8 mouse cellular contexts compared by ENCODE assay signal in genomic region chr4:117210147-117211074, GRCm38 (mm10). TPM values are rescaled to one million over a fixed set of nuclear protein-coding genes. Genes with fewer than 3 reads are reported as not detected.
DNase-seq lines count a peak whose midpoint lies in the region; ATAC-seq and TF ChIP-seq lines count a peak whose summit lies in the region.

No protein-coding gene starts in this region.

- H3K36me3 ChIP-seq in C2C12 (ENCODE audit: control insufficient read depth, insufficient read depth): no peaks in the 10 kb centered on the region
- no peaks in the 10 kb centered on the region for H3K36me3 ChIP-seq in kidney, embryonic 14.5 days (ENCODE audit: control insufficient read depth, insufficient read depth, low read length)
- no peaks in the 10 kb centered on the region for H3K36me3 ChIP-seq in liver, postnatal 0 days (replicated peaks; ENCODE audit: insufficient read depth, low read length)

- no peak overlapping the region for H3K4me3 ChIP-seq in C2C12 (ENCODE audit: insufficient read depth, poor library complexity, severe bottlenecking)
- no peak overlapping the region for H3K4me3 ChIP-seq in kidney, embryonic 14.5 days (ENCODE audit: low read length)
- no peak overlapping the region for H3K4me3 ChIP-seq in liver, postnatal 0 days (ENCODE audit: low read depth, low read length)

- 0 out of 2 replicates have a peak overlapping the region, but pooled peaks have one; percentile 59 for H3K27ac ChIP-seq in kidney, embryonic 14.5 days (ENCODE audit: low read depth, low read length)
- no peak overlapping the region for H3K27ac ChIP-seq in liver, postnatal 0 days (ENCODE audit: low read depth)

- 0 out of 2 replicates have a peak overlapping the region, but pooled peaks have one; percentile 5 for H3K9ac ChIP-seq in kidney, embryonic 14.5 days (ENCODE audit: low read depth, low read length)
- H3K9ac ChIP-seq in liver, postnatal 0 days (replicated peaks): 0 out of 2 replicates have a peak overlapping the region, but pooled peaks have one; percentile 31

- H3K79me2 ChIP-seq in C2C12 (ENCODE audit: control insufficient read depth, insufficient read depth): no peaks in the 10 kb centered on the region

- H3K79me3 ChIP-seq in C2C12 (ENCODE audit: low read depth): no peaks in the 10 kb centered on the region

- WGBS in kidney, embryonic 14.5 days: 6% methylated on average over 20 of the region's 20 CpGs
- WGBS in liver, postnatal 0 days (ENCODE audit: insufficient replicate concordance): 7% methylated on average over 20 of the region's 20 CpGs

- no peaks in the 10 kb centered on the region for H3K4me1 ChIP-seq in kidney, embryonic 14.5 days (ENCODE audit: control insufficient read depth, insufficient read depth, low read length)
- peaks cover 13% of the 10 kb centered on the region for H3K4me1 ChIP-seq in liver, postnatal 0 days (ENCODE audit: insufficient read depth)

- H3ac ChIP-seq in C2C12 (ENCODE audit: control insufficient read depth, insufficient read length, low read depth): no peak overlapping the region

- no peak overlapping the region; the same call in 1 of the 2 replicates for H3K4me2 ChIP-seq in kidney, embryonic 14.5 days (replicated peaks; ENCODE audit: low read depth, low read length)
- H3K4me2 ChIP-seq in liver, postnatal 0 days (ENCODE audit: low read depth, low read length): peak overlapping the region; percentile 19; the same call in 1 of the 2 replicates

- peak; percentile 67 for TF ChIP-seq CTCF in C2C12 (IDR thresholded peaks at IDR 0.05; ENCODE audit: control insufficient read depth, insufficient read depth, insufficient read length)
- peak; percentile 84 for TF ChIP-seq CTCF in liver, postnatal 0 days (IDR thresholded peaks at IDR 0.05; ENCODE audit: low read depth)

- DNase-seq in ZHBTc4 (ENCODE audit: low read depth, low spot score): peak; percentile 95
- peak; percentile 94 for DNase-seq in embryo, embryonic 10 days (ENCODE audit: low spot score)
- DNase-seq in liver, postnatal 0 days: peak; percentile 89
- peak; percentile 46 for DNase-seq in ovary, adult 18-20 months (ENCODE audit: low spot score)
- DNase-seq in thymus, postnatal 14 days: peak; percentile 89

- no peaks in the 10 kb centered on the region for H3K9me3 ChIP-seq in kidney, embryonic 14.5 days (ENCODE audit: control insufficient read depth, low read length)
- no peaks in the 10 kb centered on the region for H3K9me3 ChIP-seq in liver, postnatal 0 days (ENCODE audit: low read length)

- peak; percentile 98 for ATAC-seq in granulocyte monocyte progenitor cell, adult 5-6 weeks (replicated peaks; ENCODE audit: poor library complexity, severe bottlenecking)
- ATAC-seq in kidney, embryonic 14.5 days (ENCODE audit: low FRiP score, low TSS enrichment): peak; percentile 65
- ATAC-seq in liver, postnatal 0 days: peak; percentile 87

- TF ChIP-seq EP300 in liver, postnatal 0 days (IDR thresholded peaks at IDR 0.05; ENCODE audit: low read depth): no peak

- H3K27me3 ChIP-seq in C2C12 (ENCODE audit: control insufficient read depth, insufficient read depth, insufficient read length): peaks cover 9% of the 10 kb centered on the region
- H3K27me3 ChIP-seq in kidney, embryonic 14.5 days (ENCODE audit: control insufficient read depth, insufficient read depth, low read length): no peaks in the 10 kb centered on the region
- no peaks in the 10 kb centered on the region for H3K27me3 ChIP-seq in liver, postnatal 0 days (ENCODE audit: insufficient read depth, low read length)

TF ChIP-seq in C2C12, 6 proteins besides CTCF, POLR2A, EP300 and RAD21:
- TF ChIP-seq CEBPB (IDR thresholded peaks at IDR 0.05; ENCODE audit: low read depth) (peak; percentile 72), MYOG (IDR thresholded peaks at IDR 0.05; ENCODE audit: control insufficient read depth, extremely low read depth, insufficient read length) (no peak), MYOD1 (IDR thresholded peaks at IDR 0.05; ENCODE audit: control insufficient read depth, insufficient read length, low read depth) (no peak)

RNA-seq across cellular contexts. Expression of gene Kif2c, which starts 28.0 kb away (rescaled TPM):
- polyA plus RNA-seq in C2C12 (2012; fragmentation: generic; extraction: Trizol): 49.2 TPM
- total RNA-seq in granulocyte monocyte progenitor cell, adult 5-6 weeks (2014; fragmentation: Nextera tagmentation): 15.8 and 23.5 TPM in 2 replicates
- 44.9 and 47.0 TPM in 2 replicates for total RNA-seq in granulocyte monocyte progenitor cell, adult 5-6 weeks (2017)
- polyA plus RNA-seq in kidney, embryonic 14.5 days (2014; fragmentation: Nextera tagmentation; extraction: Ambion mirVana): 63.8 and 74.6 TPM in 2 replicates
- polyA plus RNA-seq in liver, postnatal 0 days (2015; fragmentation: Nextera tagmentation; extraction: Ambion mirVana): 10.7 and 11.8 TPM in 2 replicates

RNA-seq across cellular contexts. Expression of gene Tmem53, which starts 41.3 kb away (rescaled TPM):
- polyA plus RNA-seq in C2C12 (2012; fragmentation: generic; extraction: Trizol): 3.2 TPM
- 3.7 and 5.1 TPM in 2 replicates for total RNA-seq in granulocyte monocyte progenitor cell, adult 5-6 weeks (2014; fragmentation: Nextera tagmentation)
- 0.36 and 4.8 TPM in 2 replicates for total RNA-seq in granulocyte monocyte progenitor cell, adult 5-6 weeks (2017)
- 10.1 and 13.8 TPM in 2 replicates for polyA plus RNA-seq in kidney, embryonic 14.5 days (2014; fragmentation: Nextera tagmentation; extraction: Ambion mirVana)
- polyA plus RNA-seq in liver, postnatal 0 days (2015; fragmentation: Nextera tagmentation; extraction: Ambion mirVana): 48.6 and 57.1 TPM in 2 replicates

RNA-seq across cellular contexts. Expression of gene Armh1, which starts 41.5 kb away (rescaled TPM):
- polyA plus RNA-seq in C2C12 (2012; fragmentation: generic; extraction: Trizol): not detected
- total RNA-seq in granulocyte monocyte progenitor cell, adult 5-6 weeks (2014; fragmentation: Nextera tagmentation): not detected in 2 replicates
- total RNA-seq in granulocyte monocyte progenitor cell, adult 5-6 weeks (2017): not detected in 2 replicates
- 0.15 and 0.54 TPM in 2 replicates for polyA plus RNA-seq in kidney, embryonic 14.5 days (2014; fragmentation: Nextera tagmentation; extraction: Ambion mirVana)
- polyA plus RNA-seq in liver, postnatal 0 days (2015; fragmentation: Nextera tagmentation; extraction: Ambion mirVana): not detected in 2 replicates

RNA-seq across cellular contexts. Expression of gene Rps8, which starts 54.4 kb away (rescaled TPM):
- 3,482 TPM for polyA plus RNA-seq in C2C12 (2012; fragmentation: generic; extraction: Trizol)
- total RNA-seq in granulocyte monocyte progenitor cell, adult 5-6 weeks (2014; fragmentation: Nextera tagmentation): 4,230 and 5,237 TPM in 2 replicates
- 2,283 and 2,839 TPM in 2 replicates for total RNA-seq in granulocyte monocyte progenitor cell, adult 5-6 weeks (2017)
- polyA plus RNA-seq in kidney, embryonic 14.5 days (2014; fragmentation: Nextera tagmentation; extraction: Ambion mirVana): 1,419 and 1,934 TPM in 2 replicates
- 543 and 557 TPM in 2 replicates for polyA plus RNA-seq in liver, postnatal 0 days (2015; fragmentation: Nextera tagmentation; extraction: Ambion mirVana)
